Mouse (Mus musculus) frontal cortex, adult 2 months (tissue): ENCODE data around the gene Sult2b1. TPM values are rescaled to one million over a fixed set of nuclear protein-coding genes. Genes with fewer than 3 reads are reported as not detected.
A peak's percentile ranks its signal among the peaks of the same experiment; 100 is the strongest.

Experiments
- DNase-seq, 2 experiments: peaks; one replicate each; pipeline ENCODE4 v3.0.0; 2022; ENCODE audit warnings: low spot score in 1 of 2; ENCODE audit errors: extremely low spot score in 1 of 2
- polyA plus RNA-seq: library from polyadenylated mRNA; depleted of rRNA; stranded (reverse); fragments of >200 nt; gene quantifications from 2 replicates; pipeline ENCODE4 v1.2.3, GENCODE M21; 2012; rRNA removed

Gene Sult2b1
- polyA plus RNA-seq, 1 experiment = 15.2 TPM

- DNase-seq = no peak
Observed at GRCm38 (mm10) chr7:45701072-45701471, 83.4 kb downstream of the Sult2b1 start.

GRCm38 (mm10) chr7:45700301-45701015 lies 84.0 kb downstream of the Sult2b1 start:
- peak; percentile 88 to 90 for DNase-seq

DNA sequence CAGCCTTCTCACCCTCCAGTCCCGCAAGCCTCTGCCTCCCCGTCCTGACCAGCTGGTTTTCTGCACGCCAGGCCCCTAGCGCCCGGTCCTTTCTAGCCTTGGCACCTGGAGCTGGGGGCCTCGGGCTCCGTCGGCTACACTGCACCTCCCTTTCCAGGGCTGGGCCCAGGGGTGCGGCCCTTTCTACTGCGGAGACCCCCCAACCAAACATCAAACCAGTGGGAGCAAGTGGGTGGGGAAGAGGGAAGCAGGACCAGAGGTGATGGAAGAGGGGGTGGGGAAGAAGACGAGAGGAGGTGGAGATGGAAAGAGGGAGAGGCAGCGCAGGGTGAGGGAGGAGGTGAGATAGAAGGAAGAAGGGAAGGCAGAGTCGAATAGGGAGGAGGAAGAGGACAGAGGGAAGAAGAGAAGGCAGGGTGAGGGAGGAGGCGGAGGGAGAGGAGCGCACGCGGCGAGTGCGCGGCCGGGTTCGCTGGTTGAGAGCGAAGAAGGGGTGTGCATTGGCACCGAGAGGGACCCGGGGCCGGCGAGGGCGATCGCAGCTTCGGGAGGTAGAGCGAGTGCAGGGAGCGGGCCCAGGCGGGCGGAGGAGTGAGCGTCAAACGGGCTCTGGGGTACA lies 84.8 kb downstream of the Sult2b1 start, which contains the start of gene Car11:
Car11 (plus strand) TSS at position 321 of the 619 bp plus-strand sequence.
- DNase-seq = peak in 1 of 2 experiments; percentile 65

GRCm38 (mm10) chr7:45697894-45698293 lies 86.6 kb downstream of the Sult2b1 start:
- peak in 1 of 2 experiments; percentile 1 for DNase-seq

- no peak for DNase-seq
Observed at GRCm38 (mm10) chr7:45695098-45695497, 89.4 kb downstream of the Sult2b1 start.

DNA sequence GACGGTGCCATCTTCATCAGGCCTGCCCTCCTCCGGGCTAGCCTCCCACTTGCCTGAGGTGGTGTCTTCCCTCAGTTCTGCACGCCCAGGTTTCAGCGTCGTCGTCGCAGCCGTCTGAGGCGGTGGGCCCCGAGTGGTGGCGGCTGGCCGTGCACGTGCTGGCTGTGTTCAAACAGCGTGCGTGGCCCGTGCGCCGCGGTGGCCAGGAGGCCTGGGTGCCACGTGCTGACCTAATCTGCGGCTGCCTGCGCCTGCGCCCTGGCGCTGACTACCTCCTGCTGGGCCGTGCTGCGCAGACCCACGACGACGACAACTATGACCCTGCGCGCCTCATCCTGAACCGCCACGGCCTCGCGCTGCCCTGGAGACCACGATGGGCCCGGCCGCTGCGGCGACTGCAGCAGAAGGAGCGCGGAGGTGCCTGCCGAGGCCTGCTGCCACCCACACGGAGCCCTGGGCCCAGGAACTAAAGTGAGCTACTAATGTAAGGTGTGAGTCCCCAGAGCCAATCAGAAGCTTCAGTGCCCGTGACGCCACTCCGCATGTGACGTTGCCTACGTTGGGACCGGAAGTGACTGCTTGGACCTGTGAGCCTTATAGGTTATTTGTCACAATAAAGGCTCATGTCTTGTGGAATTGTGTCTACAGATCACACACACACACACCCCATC lies 90.4 kb downstream of the Sult2b1 start, which contains the start of gene Sec1:
Sec1 (minus strand) TSS at position 482 of the 671 bp plus-strand sequence.
- DNase-seq = no peak

DNA sequence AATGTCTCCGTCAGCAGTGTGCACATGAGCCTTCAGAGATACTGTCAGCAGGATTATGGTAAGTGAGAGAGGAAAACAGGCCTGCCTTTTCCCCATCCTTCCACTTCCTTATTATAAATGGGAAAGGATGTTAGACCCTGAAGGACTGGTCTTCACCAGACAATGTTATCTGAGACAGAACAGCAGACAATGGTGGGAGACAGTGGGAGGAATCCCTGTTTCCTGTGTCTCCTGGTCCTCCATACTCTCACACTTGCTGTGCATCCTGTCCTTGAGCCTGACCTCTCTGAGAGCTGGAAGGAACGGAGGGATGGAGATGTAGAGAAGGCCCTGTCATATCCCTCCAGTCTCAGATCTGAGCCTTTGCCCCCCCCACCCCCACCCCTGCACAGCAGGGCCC lies 92.1 kb downstream of the Sult2b1 start:
- no peak for DNase-seq

GRCm38 (mm10) chr7:45689800-45690199 lies 94.7 kb downstream of the Sult2b1 start:
- DNase-seq = no peak

DNA sequence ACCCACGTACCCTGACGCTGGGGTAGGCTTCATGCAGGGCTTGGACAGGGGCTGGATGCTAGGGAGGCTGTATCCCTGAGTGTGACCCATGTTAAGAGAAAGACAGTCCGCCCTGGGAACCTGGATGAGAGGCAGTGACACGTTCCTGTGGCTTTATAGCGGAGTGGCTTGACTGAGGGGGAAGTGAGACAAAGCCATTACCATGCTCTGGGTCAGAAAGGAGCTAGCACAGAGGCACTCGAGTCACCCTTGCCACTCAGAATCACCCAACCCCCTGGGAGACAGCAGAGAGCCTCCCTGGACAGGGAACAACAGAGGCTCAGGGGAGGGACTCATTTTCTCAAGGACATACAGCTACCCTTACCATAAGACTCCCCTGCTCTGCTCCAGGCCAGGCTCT lies 95.4 kb downstream of the Sult2b1 start:
- no peak for DNase-seq

GRCm38 (mm10) chr7:45686841-45687240 lies 97.6 kb downstream of the Sult2b1 start:
- DNase-seq = no peak

GRCm38 (mm10) chr7:45685811-45686210 lies 98.7 kb downstream of the Sult2b1 start:
- no peak for DNase-seq

DNA sequence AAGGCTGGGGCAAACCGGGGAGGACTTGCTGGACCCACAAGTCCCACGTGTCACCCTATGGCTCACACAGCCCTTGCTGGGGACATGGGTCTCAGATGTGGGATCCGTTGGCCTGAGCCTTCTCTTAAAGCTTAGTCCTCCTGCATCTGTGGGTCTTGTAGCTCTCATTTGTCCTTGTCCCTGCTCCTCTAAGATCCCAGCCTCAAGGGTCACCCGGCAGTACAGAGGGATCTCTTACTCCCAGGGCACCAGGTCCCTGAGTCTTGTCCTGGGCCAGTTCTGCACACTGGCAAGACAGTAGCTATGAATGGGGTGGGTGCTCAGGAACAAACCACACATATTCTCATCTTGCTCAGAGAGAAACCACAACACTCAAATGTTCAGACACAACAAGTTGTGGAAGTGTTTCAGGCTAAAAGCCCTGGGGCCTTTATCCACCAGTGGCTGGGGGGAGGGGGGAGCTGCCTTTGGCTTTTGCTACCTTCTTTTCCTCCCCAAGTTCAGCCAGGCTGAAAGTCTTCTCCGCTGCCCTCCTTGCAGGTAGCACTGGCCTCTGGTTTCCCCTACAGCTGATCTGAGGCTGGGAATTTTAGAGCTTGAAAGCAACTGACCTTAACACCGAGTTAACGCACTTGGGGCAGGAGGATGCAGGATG lies 100.9 kb downstream of the Sult2b1 start, which contains the start of gene Ntn5:
Ntn5 (plus strand) TSS at position 627 of the 655 bp plus-strand sequence.
- DNase-seq = no peak

DNA sequence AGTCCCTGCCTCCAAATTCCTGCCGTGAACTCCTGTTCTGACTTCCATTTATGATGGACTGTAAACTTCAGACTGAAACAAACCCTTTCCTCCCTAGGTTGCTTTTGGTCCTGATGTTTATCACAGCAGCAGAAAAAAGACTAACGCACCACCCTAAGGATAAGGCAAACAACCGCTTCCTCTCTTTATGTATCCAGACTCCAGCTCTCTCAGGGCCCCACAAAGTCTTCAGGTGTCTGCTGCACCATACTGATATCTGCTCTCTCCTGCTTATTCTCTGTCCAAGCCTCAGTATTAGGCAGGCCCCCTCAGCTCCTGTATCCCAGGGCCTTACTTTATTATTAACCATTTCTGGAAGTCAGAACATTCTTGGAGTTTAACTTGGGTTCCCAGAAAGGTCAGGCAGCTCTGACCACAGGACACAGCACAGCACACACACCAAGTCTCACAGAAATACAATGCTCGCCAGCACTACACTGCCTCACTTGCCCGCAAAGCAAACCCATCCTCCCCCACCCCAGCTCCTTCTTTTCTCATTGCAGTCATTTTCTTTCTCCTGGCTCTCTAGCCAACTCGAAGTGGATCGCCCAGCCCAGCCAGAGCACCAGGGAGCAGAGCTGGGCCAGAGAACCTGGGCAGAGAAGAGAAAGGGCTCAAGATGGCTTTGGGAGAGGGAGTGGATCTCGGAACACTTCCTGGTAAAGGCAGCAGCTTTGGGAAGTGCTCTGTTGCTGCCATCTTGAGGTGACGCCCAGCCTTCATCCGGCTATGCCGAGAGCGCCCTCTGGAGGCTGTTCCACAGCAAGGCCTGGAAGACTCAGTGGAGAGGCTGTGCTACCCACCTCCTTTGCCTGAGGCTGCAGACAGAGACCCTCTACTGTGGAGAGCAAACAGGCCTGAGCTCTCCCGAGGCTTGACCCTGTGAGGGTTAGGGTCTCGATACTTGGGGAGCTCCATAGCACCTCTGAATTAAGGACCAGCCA lies 102.0 kb downstream of the Sult2b1 start:
- peak in 1 of 2 experiments; percentile 93 for DNase-seq

- no peak for DNase-seq
Observed at GRCm38 (mm10) chr7:45681046-45681736, 103.3 kb downstream of the Sult2b1 start.

Other genes with a start within 250 kb of the Sult2b1 start
- gene Hsd17b14, start 229.8 kb downstream of the Sult2b1 start, polyA plus RNA-seq = 0.34 and 0.53 TPM in 2 replicates
- 22.6 and 23.2 TPM in 2 replicates for gene Bcat2, start 214.5 kb downstream of the Sult2b1 start, polyA plus RNA-seq
- gene Fgf21, start 169.2 kb downstream of the Sult2b1 start, polyA plus RNA-seq = not detected in 2 replicates
- gene Fut1, start 167.4 kb downstream of the Sult2b1 start, polyA plus RNA-seq = 0.08 TPM in 2 replicates
- 0.08 and 0.10 TPM in 2 replicates for gene Izumo1, start 162.9 kb downstream of the Sult2b1 start, polyA plus RNA-seq
- gene Rasip1, start 157.2 kb downstream of the Sult2b1 start, polyA plus RNA-seq = 7.2 and 7.3 TPM in 2 replicates
- gene Mamstr, start 144.7 kb downstream of the Sult2b1 start, polyA plus RNA-seq = 5.9 and 6.6 TPM in 2 replicates
- gene Fut2, start 118.3 kb downstream of the Sult2b1 start, polyA plus RNA-seq = 0.13 and 0.16 TPM in 2 replicates
- gene Ntn5, start 100.6 kb downstream of the Sult2b1 start, polyA plus RNA-seq = 1.7 and 4.7 TPM in 2 replicates
- 1.4 TPM in 2 replicates for gene Sec1, start 90.3 kb downstream of the Sult2b1 start, polyA plus RNA-seq
- 283 and 318 TPM in 2 replicates for gene Car11, start 84.8 kb downstream of the Sult2b1 start, polyA plus RNA-seq
- gene Dbp, start 79.6 kb downstream of the Sult2b1 start, polyA plus RNA-seq = 208 and 221 TPM in 2 replicates
- 280 and 304 TPM in 2 replicates for gene Rpl18, start 69.2 kb downstream of the Sult2b1 start, polyA plus RNA-seq
- gene Sphk2, start 66.7 kb downstream of the Sult2b1 start, polyA plus RNA-seq = 22.4 and 23.3 TPM in 2 replicates
- gene Fam83e, start 63.5 kb downstream of the Sult2b1 start, polyA plus RNA-seq = 0.18 and 0.21 TPM in 2 replicates
- gene Spaca4, start 58.9 kb downstream of the Sult2b1 start, polyA plus RNA-seq = not detected in 2 replicates
- 170 and 198 TPM in 2 replicates for gene Lmtk3, start 931 bp downstream of the Sult2b1 start, polyA plus RNA-seq
- gene Cyth2, start 29.9 kb upstream of the Sult2b1 start, polyA plus RNA-seq = 158 and 167 TPM in 2 replicates
- 2.1 and 2.6 TPM in 2 replicates for gene Kcnj14, start 40.1 kb upstream of the Sult2b1 start, polyA plus RNA-seq
- gene Grwd1, start 46.3 kb upstream of the Sult2b1 start, polyA plus RNA-seq = 17.9 TPM in 2 replicates
- gene Kdelr1, start 88.1 kb upstream of the Sult2b1 start, polyA plus RNA-seq = 95.1 and 121 TPM in 2 replicates
- gene Grin2d, start 93.7 kb upstream of the Sult2b1 start, polyA plus RNA-seq = 15.5 and 17.7 TPM in 2 replicates
- 0.15 TPM in 1 of 2 replicates, not detected in the other for gene Syngr4, start 112.0 kb upstream of the Sult2b1 start, polyA plus RNA-seq
- 32.5 and 33.6 TPM in 2 replicates for gene Tmem143, start 112.3 kb upstream of the Sult2b1 start, polyA plus RNA-seq
- 15.1 and 15.2 TPM in 2 replicates for gene Emp3, start 136.7 kb upstream of the Sult2b1 start, polyA plus RNA-seq
- gene Ccdc114, start 139.4 kb upstream of the Sult2b1 start, polyA plus RNA-seq = 5.1 and 5.3 TPM in 2 replicates
- gene Abcc6, start 245.6 kb upstream of the Sult2b1 start, polyA plus RNA-seq = 2.4 and 3.8 TPM in 2 replicates
- 68.3 and 74.8 TPM in 2 replicates for gene Nomo1, start 249.0 kb upstream of the Sult2b1 start, polyA plus RNA-seq